25 mouse cellular contexts compared by ENCODE assay signal in genomic region chr4:135906633-135907032, GRCm38 (mm10). TPM values are rescaled to one million over a fixed set of nuclear protein-coding genes. Genes with fewer than 3 reads are reported as not detected.
DNase-seq lines count a peak whose midpoint lies in the region; ATAC-seq lines count a peak whose summit lies in the region.
"Had no signal": no experiment of that assay in that cellular context is flagged by ENCODE, and none has a peak within 500 bp of the region (broad histone marks: within the 10 kb centered on the region; RNA-seq: fewer than 3 reads in every experiment).

No protein-coding gene starts in this region.

- no peak overlapping the region for H3K4me3 ChIP-seq in liver, embryonic 15.5 days (replicated peaks)
- H3K4me3 ChIP-seq: embryonic facial prominence, embryonic 15.5 days; gastrocnemius, adult 2 months; hindbrain, embryonic 15.5 days had no signal

- peak; percentile 37; the same call in 1 of the 2 replicates for ATAC-seq in liver, embryonic 15.5 days (ENCODE audit: insufficient read depth)
- ATAC-seq: intestine, embryonic 16.5 days; Patski had no signal

- H3K4me2 ChIP-seq in liver, embryonic 15.5 days, result peak overlapping the region; percentile 28; the same call in 1 of the 2 replicates
- H3K4me2 ChIP-seq: embryonic facial prominence, embryonic 15.5 days; heart, embryonic 11.5 days; hindbrain, embryonic 15.5 days had no signal

- H3K27me3 ChIP-seq in liver, embryonic 15.5 days, result no peaks in the 10 kb centered on the region
- H3K27me3 ChIP-seq: embryonic facial prominence, embryonic 15.5 days; hindbrain, embryonic 15.5 days; Patski had no signal

- no peaks in the 10 kb centered on the region for H3K36me3 ChIP-seq in liver, embryonic 15.5 days (replicated peaks)
- H3K36me3 ChIP-seq: embryonic facial prominence, embryonic 15.5 days; hindbrain, embryonic 15.5 days had no signal

- H3K9ac ChIP-seq in liver, embryonic 15.5 days, result no peak overlapping the region
- H3K9ac ChIP-seq: embryonic facial prominence, embryonic 15.5 days; hindbrain, embryonic 15.5 days had no signal

- H3K27ac ChIP-seq in liver, embryonic 15.5 days (replicated peaks), result peak overlapping the region; percentile 45
- H3K27ac ChIP-seq: embryonic facial prominence, embryonic 15.5 days; gastrocnemius, adult 2 months; hindbrain, embryonic 15.5 days; stomach, postnatal 0 days had no signal

- peak; percentile 42 for DNase-seq in CD4-positive helper T cell, adult 2 months (ENCODE audit: low read depth, low spot score)
- DNase-seq in MN1 (ENCODE audit: low spot score), result peak; percentile 44
- DNase-seq in fat pad, adult 2 months (ENCODE audit: extremely low read depth, low read depth, low spot score), result peak; percentile 46
- no peak for DNase-seq in layer of hippocampus, adult 8-10 months (ENCODE audit: low spot score in 2 of 2)
- no peak for DNase-seq in lung, adult 18-20 months
- no peak for DNase-seq in kidney, postnatal 14 days
- no peak for DNase-seq in cerebellum, adult 9-10 months
- DNase-seq: adrenal gland, adult 8-10 months; B cell, adult 2 months; cerebellum, adult 8-10 months; gastrocnemius, adult 2 months; heart, adult 11 months; kidney, adult 9 months; kidney, postnatal 36 days; layer of hippocampus, adult 9-11 months; midbrain, embryonic 14.5 days; thymus, adult 2 months had no signal

- 11% methylated on average over 3 of the region's 3 CpGs for WGBS in liver, embryonic 15.5 days (ENCODE audit: insufficient replicate concordance)

- no peaks in the 10 kb centered on the region for H3K9me3 ChIP-seq in liver, embryonic 15.5 days (replicated peaks)
- H3K9me3 ChIP-seq: embryonic facial prominence, embryonic 15.5 days; hindbrain, embryonic 15.5 days had no signal

- H3K4me1 ChIP-seq in liver, embryonic 15.5 days (replicated peaks), result peaks cover 25% of the 10 kb centered on the region
- H3K4me1 ChIP-seq: embryonic facial prominence, embryonic 15.5 days; hindbrain, embryonic 15.5 days had no signal

RNA-seq across cellular contexts. Expression of gene Cnr2, which starts 11.4 kb away (rescaled TPM):
- 2.8 and 3.0 TPM in 2 replicates for polyA plus RNA-seq in liver, embryonic 15.5 days (2015; fragmentation: Nextera tagmentation; extraction: Ambion mirVana)
- under 1 TPM in 3 of 4 experiments, not detected in 1; 0.08 to 0.98 (median 0.92) TPM for total RNA-seq in layer of hippocampus, adult 8-10 months (2022)
- total RNA-seq: left cerebral cortex, adult 18-20 months had no signal

RNA-seq across cellular contexts. Expression of gene Fuca1, which starts 13.9 kb away (rescaled TPM):
- polyA plus RNA-seq in liver, embryonic 15.5 days (2015; fragmentation: Nextera tagmentation; extraction: Ambion mirVana), result 24.0 and 29.4 TPM in 2 replicates
- total RNA-seq in layer of hippocampus, adult 8-10 months (2022), result 10 to 100 TPM; 51.2 to 73.5 (median 59.2) TPM

RNA-seq across cellular contexts. Expression of gene Pnrc2, which starts 33.0 kb away (rescaled TPM):
- polyA plus RNA-seq in liver, embryonic 15.5 days (2015; fragmentation: Nextera tagmentation; extraction: Ambion mirVana), result 77.1 and 78.3 TPM in 2 replicates
- 10 to 100 TPM; 47.2 to 86.0 (median 47.7) TPM for total RNA-seq in layer of hippocampus, adult 8-10 months (2022)

RNA-seq across cellular contexts. Expression of gene Hmgcl, which starts 39.6 kb away (rescaled TPM):
- polyA plus RNA-seq in liver, embryonic 15.5 days (2015; fragmentation: Nextera tagmentation; extraction: Ambion mirVana), result 91.4 and 96.5 TPM in 2 replicates
- 10 to 100 TPM; 34.6 to 39.1 (median 37.6) TPM for total RNA-seq in layer of hippocampus, adult 8-10 months (2022)

RNA-seq across cellular contexts. Expression of gene Srsf10, which starts 51.1 kb away (rescaled TPM):
- polyA plus RNA-seq in liver, embryonic 15.5 days (2015; fragmentation: Nextera tagmentation; extraction: Ambion mirVana), result 87.2 and 90.0 TPM in 2 replicates
- total RNA-seq in layer of hippocampus, adult 8-10 months (2022), result 10 to 100 TPM; 67.9 to 91.9 (median 79.9) TPM

Comparison
In these comparisons a context has a peak if more than half of its experiments do, and no peak if none do; other contexts are left out.
1. DNase-seq: peak in CD4-positive helper T cell, adult 2 months (single experiment), MN1 (single experiment) and fat pad, adult 2 months (single experiment); none in layer of hippocampus, adult 8-10 months (0 of 2), lung, adult 18-20 months (0 of 2), kidney, postnatal 14 days (single experiment) and cerebellum, adult 9-10 months (single experiment).